Mouse (Mus musculus) forebrain, embryonic 15.5 days (tissue): ENCODE data around the gene Macrod2. TPM values are rescaled to one million over a fixed set of nuclear protein-coding genes. Genes with fewer than 3 reads are reported as not detected.

ENCODE experiments used
- ATAC-seq: fragments of 200-750 bp; cut with Nextera tagmentation; replicated peaks from 2 replicates; pipeline ENCODE4 v1.8.0; 2017; ENCODE audit warnings: mild to moderate bottlenecking, moderate TSS enrichment, moderate library complexity
- H3K27ac ChIP-seq: fragments of 300-500 bp; sonication (generic); replicated peaks from 2 replicates; pipeline ENCODE4 v1.5.1; 2015; ENCODE audit warnings: mild to moderate bottlenecking, inconsistent platforms
- H3K27me3 ChIP-seq: fragments of 300-500 bp; sonication (generic); 2 replicates; pipeline ENCODE4 v1.6.1; 2015; ENCODE audit warnings: inconsistent platforms
- H3K36me3 ChIP-seq: fragments of 300-500 bp; sonication (generic); 2 replicates; pipeline ENCODE4 v1.6.1; 2015; ENCODE audit warnings: mild to moderate bottlenecking, inconsistent platforms
- H3K4me1 ChIP-seq: fragments of 300-500 bp; sonication (generic); 2 replicates; pipeline ENCODE4 v1.6.1; 2015; ENCODE audit warnings: inconsistent platforms
- H3K4me2 ChIP-seq: fragments of 300-500 bp; sonication (generic); replicated peaks from 2 replicates; pipeline ENCODE4 v1.6.1; 2015; ENCODE audit warnings: mild to moderate bottlenecking, inconsistent platforms
- H3K4me3 ChIP-seq: fragments of 300-500 bp; sonication (generic); 2 replicates; pipeline ENCODE4 v1.5.1; 2015; ENCODE audit warnings: mild to moderate bottlenecking, inconsistent platforms
- H3K9ac ChIP-seq: fragments of 300-500 bp; sonication (generic); replicated peaks from 2 replicates; pipeline ENCODE4 v1.6.1; 2015; ENCODE audit warnings: mild to moderate bottlenecking, inconsistent platforms
- H3K9me3 ChIP-seq: fragments of 300-500 bp; sonication (generic); 2 replicates; pipeline ENCODE4 v1.6.1; 2016; ENCODE audit warnings: inconsistent platforms
- WGBS: fragments of 180-500 bp; shearing (Covaris S2); methylation state at CpG from one replicate; pipeline ENCODE4 v1.1.7; 2015; ENCODE audit warnings: mixed read lengths; 5-methylcytosine and 5-hydroxymethylcytosine counted together
- polyA plus RNA-seq: library from polyadenylated mRNA; unstranded; fragments of >200 nt; fragmentation: Nextera tagmentation; extraction: Ambion mirVana; gene quantifications from 2 replicates; pipeline ENCODE4 v1.2.1, GENCODE M21; 2015

The Macrod2 gene
- polyA plus RNA-seq, 1 experiment from 2014 or later = 93.1 TPM

DNA sequence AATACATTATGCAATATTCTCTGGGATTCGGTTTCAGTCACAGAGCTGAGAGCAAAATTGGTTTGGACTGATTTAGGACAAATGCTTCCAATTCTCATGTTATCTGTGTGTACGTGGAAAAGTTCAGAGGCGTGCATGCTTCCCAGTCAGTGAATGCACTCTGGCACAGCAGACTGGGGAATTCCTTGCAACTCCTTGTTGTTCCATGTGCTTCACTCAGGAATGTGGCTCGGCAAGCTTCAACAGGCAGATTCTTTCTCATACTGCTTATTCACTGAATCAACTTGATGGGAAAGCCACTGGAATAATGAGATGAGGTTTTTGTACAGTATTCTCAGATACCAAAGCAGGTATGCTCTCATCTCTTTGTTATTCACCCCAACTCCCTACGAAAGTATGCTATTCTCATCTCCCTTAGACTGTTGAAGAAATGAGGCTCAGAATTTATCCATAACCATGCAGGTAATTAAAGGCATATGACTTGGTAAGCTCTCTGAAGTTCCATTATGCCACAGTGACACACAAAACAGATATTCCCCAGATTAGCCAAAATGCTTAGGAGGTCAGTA, 884.1 kb downstream of the Macrod2 start:
- Histone ChIP-seq H3K9ac (no peak overlapping the region), H3K4me2 (no peak overlapping the region), H3K4me1 (no peaks in the 10 kb centered on the region), H3K4me3 (no peak overlapping the region), H3K27me3 (no peaks in the 10 kb centered on the region), H3K27ac (no peak overlapping the region), H3K9me3 (no peaks in the 10 kb centered on the region), H3K36me3 (no peaks in the 10 kb centered on the region)
- WGBS = 64% methylated on average over 5 of the region's 5 CpGs
- ATAC-seq = no peak

DNA sequence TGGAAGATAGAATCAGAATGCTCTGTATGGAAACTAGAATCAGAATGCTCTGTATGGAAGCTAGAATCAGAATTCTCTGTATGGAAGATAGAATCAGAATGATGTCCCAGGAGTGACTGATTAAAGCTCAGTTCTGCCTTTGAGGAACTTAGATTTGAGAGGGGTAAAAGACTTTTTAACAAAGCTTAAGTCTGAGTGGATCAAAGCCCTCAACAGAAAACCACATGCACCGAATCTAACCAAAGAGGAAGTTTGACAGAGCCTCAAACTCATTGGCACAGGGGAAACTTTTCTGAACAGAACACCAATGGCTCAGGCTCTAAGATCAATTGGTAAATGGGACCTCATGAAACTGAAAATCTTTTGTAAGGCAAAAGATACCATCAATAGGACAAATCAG, 885.7 kb downstream of the Macrod2 start:
- WGBS = 80% methylated on average over 1 of the region's 1 CpGs
- Histone ChIP-seq H3K36me3 (no peaks in the 10 kb centered on the region), H3K4me3 (no peak overlapping the region), H3K9ac (no peak overlapping the region), H3K9me3 (no peaks in the 10 kb centered on the region), H3K27me3 (no peaks in the 10 kb centered on the region), H3K4me2 (no peak overlapping the region), H3K27ac (no peak overlapping the region), H3K4me1 (no peaks in the 10 kb centered on the region)
- ATAC-seq = no peak

DNA sequence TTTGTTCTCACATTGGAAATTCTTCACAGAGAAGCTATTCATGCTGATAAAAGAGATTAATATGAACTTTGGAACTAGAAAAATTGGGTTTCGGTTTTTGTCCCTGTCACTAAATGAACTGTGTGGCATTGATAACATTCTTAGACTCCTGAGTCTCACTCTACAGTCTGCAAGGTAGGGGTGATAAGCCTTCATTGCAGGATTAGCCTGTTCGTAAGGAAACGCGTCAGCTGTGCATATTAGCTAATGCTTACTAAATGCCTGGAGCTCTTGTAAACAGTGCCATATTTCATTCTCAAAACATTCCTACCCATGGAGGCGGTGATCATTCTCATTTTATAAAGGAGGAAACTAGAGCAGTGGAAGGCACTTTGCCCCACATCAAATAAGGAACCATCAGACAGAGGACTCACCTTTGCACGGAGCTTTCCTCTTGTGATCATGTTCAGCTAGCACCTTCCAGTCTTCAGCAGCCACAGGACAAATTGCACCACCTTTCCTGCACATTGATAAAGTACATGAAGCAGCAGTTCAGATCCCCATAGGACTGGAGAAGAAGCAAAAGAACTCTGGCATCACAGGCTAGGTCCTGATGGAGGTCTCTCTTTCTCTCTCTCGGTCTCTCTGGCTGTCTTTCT, 891.1 kb downstream of the Macrod2 start:
- H3K9me3 ChIP-seq = no peaks in the 10 kb centered on the region
- 64% methylated on average over 7 of the region's 7 CpGs for WGBS
- H3K9ac ChIP-seq = no peak overlapping the region
- H3K4me1 ChIP-seq = no peaks in the 10 kb centered on the region
- no peaks in the 10 kb centered on the region for H3K36me3 ChIP-seq
- H3K4me2 ChIP-seq = no peak overlapping the region
- no peak overlapping the region for H3K4me3 ChIP-seq
- ATAC-seq = no peak
- no peak overlapping the region for H3K27ac ChIP-seq
- H3K27me3 ChIP-seq = no peaks in the 10 kb centered on the region

DNA sequence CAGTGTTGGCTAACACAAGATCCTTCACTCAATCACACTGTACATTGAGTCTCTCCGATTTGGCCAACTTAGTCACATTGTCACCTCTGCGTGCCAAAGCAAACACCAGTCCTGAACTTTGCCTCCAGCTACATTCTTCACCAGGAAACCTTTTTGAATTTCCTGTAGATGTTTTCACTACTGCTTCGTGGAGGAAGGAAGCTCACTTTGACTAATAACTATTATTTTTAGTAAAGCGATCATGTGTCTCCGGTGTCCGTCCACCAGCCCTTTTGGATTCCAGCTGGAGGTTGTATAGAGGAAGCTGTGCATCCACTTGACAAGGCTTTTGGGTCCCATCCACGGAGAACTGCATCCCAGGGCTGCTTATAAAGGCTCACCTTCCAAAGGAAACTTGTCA, 893.4 kb downstream of the Macrod2 start:
- WGBS = 77% methylated on average over 7 of the region's 7 CpGs
- no peaks in the 10 kb centered on the region for H3K27me3 ChIP-seq

DNA sequence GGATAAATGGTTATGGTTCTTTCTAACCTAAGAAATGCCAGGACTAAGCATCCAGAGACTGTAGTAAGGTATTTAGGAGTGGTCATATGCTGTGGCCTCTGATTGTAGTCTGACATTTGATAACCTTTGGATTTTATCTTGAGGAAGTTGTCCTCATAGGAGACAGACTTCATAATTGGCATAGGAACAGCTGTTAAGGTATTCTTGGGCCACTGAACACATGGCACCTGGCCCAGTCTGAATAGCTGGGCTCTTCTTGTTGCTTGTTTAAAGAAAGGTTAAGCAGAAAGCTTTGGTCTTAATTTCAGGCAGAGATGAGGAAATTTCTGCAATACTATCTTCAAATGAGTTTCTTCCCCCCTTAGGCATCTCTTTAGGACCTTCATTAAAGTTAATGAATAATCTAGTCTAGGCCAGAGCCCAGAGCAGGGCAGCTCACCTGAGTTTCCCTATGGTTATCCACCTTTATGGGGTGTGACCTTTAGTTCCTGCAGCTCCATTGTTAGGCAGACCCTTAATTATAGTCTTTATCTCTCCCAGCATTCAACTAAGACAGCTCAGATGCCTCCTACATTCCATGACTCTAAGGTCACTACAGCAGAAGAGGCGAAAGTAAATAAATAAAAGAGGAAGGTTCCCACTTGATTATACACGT, 894.1 kb downstream of the Macrod2 start:
- Histone ChIP-seq H3K9ac (no peak overlapping the region), H3K27me3 (no peaks in the 10 kb centered on the region), H3K4me1 (no peaks in the 10 kb centered on the region), H3K9me3 (no peaks in the 10 kb centered on the region), H3K4me2 (no peak overlapping the region), H3K4me3 (no peak overlapping the region), H3K27ac (no peak overlapping the region), H3K36me3 (no peaks in the 10 kb centered on the region)
- no peak for ATAC-seq
- 63% methylated on average over 2 of the region's 2 CpGs for WGBS

More for the DNA sequence above, 893.4 kb downstream of the Macrod2 start:
- H3K9ac ChIP-seq = no peak overlapping the region
- ATAC-seq = no peak
- no peaks in the 10 kb centered on the region for H3K36me3 ChIP-seq
- H3K9me3 ChIP-seq = no peaks in the 10 kb centered on the region
- H3K4me2 ChIP-seq = no peak overlapping the region
- no peaks in the 10 kb centered on the region for H3K4me1 ChIP-seq
- no peak overlapping the region for H3K4me3 ChIP-seq
- no peak overlapping the region for H3K27ac ChIP-seq

DNA sequence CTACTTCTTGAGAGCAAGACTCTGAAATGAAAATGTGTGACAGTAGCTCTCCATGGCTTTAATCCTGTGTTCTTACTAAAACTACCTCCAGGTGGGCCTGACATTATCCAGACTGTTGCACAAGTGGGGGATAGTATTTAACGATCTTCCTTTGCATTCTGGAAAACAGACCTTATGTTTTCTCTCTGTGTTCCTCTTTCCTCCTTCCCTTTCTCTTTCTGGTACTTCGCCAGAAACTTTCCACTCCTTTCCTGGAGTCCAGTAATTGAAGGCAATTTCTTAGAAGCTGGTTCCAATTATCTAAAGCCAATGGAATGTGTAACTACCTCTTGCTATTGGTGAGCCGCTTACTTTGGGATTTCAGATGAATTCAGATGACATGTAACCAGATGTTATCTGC, 897.7 kb downstream of the Macrod2 start:
- Histone ChIP-seq H3K27me3 (no peaks in the 10 kb centered on the region), H3K4me2 (no peak overlapping the region), H3K4me3 (no peak overlapping the region), H3K4me1 (no peaks in the 10 kb centered on the region), H3K27ac (no peak overlapping the region), H3K36me3 (no peaks in the 10 kb centered on the region), H3K9ac (no peak overlapping the region), H3K9me3 (no peaks in the 10 kb centered on the region)
- ATAC-seq = no peak
- WGBS = 23% methylated on average over 3 of the region's 3 CpGs

DNA sequence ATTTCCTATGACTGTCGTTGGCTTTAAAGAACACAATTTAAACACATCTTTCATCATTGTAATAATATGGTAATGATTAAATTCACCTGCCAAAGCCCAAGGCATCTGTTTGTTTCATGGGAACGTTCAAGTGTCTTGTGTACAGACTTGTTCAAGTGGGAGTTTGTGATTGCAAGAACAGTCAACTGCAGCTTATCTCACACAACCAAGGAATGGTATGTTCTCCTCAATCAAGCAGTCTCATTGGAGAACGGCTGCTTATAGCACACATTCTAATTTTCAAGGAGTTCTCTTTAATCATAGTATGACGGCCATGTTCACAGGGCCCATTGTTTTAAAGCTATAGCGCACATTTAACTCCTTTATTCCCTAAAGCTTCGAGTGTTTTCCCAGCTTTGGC, 904.1 kb downstream of the Macrod2 start:
- no peak for ATAC-seq
- no peaks in the 10 kb centered on the region for H3K9me3 ChIP-seq
- H3K27me3 ChIP-seq = no peaks in the 10 kb centered on the region
- WGBS = 70% methylated on average over 6 of the region's 6 CpGs
- H3K4me3 ChIP-seq = no peak overlapping the region
- no peak overlapping the region for H3K9ac ChIP-seq
- H3K4me2 ChIP-seq = no peak overlapping the region
- H3K27ac ChIP-seq = no peak overlapping the region
- H3K36me3 ChIP-seq = no peaks in the 10 kb centered on the region
- H3K4me1 ChIP-seq = no peaks in the 10 kb centered on the region

DNA sequence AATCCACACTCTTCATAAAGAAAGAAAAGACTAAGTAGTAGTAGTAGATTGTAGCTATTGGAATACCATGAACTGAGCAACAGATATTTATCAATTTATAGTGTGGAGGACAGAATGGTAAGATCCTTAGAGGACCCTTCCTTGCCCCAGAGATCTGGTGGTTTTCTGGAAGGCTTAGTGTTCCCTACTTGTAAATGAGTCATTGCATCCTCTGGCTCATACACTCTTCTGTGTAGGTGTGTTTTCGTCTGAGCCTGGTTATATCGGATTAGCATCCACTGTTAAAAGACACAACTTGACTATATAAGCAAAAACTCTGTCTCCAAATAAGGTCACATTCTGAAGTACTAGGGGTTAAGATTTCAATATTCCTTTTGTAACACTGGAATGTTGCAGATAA, 905.9 kb downstream of the Macrod2 start:
- no peak for ATAC-seq
- H3K27ac ChIP-seq = no peak overlapping the region
- no peaks in the 10 kb centered on the region for H3K9me3 ChIP-seq
- H3K4me3 ChIP-seq = no peak overlapping the region
- no peaks in the 10 kb centered on the region for H3K27me3 ChIP-seq
- H3K36me3 ChIP-seq = no peaks in the 10 kb centered on the region
- WGBS = 94% methylated on average over 2 of the region's 2 CpGs
- no peak overlapping the region for H3K9ac ChIP-seq
- H3K4me2 ChIP-seq = no peak overlapping the region
- H3K4me1 ChIP-seq = no peaks in the 10 kb centered on the region

DNA sequence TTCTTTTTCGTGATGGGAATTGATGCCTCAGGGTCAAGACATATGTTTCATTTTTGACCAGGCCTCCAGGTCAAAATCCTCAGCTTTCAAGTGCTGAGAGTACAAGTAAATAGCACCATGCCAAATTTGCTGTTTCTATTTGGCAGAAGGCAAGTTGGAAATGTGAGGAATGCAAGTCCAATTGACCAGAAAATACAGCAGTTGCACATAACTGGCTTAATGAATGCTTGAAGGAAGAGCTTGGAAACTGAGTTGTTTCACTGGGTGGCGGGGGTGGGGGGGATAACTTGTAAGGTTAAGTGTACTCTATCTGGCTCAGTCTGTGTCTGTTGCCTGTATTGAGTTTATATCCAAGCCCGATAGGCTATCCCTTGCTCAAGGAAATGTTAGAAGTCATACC, 913.3 kb downstream of the Macrod2 start:
- ATAC-seq = no peak
- Histone ChIP-seq H3K27ac (no peak overlapping the region), H3K36me3 (no peaks in the 10 kb centered on the region), H3K9me3 (no peaks in the 10 kb centered on the region), H3K4me2 (no peak overlapping the region), H3K27me3 (no peaks in the 10 kb centered on the region), H3K4me1 (0 out of 2 replicates have a peak, but pooled peaks cover 4% of the 10 kb centered on the region), H3K9ac (no peak overlapping the region), H3K4me3 (no peak overlapping the region)
- WGBS = 90% methylated on average over 3 of the region's 3 CpGs

DNA sequence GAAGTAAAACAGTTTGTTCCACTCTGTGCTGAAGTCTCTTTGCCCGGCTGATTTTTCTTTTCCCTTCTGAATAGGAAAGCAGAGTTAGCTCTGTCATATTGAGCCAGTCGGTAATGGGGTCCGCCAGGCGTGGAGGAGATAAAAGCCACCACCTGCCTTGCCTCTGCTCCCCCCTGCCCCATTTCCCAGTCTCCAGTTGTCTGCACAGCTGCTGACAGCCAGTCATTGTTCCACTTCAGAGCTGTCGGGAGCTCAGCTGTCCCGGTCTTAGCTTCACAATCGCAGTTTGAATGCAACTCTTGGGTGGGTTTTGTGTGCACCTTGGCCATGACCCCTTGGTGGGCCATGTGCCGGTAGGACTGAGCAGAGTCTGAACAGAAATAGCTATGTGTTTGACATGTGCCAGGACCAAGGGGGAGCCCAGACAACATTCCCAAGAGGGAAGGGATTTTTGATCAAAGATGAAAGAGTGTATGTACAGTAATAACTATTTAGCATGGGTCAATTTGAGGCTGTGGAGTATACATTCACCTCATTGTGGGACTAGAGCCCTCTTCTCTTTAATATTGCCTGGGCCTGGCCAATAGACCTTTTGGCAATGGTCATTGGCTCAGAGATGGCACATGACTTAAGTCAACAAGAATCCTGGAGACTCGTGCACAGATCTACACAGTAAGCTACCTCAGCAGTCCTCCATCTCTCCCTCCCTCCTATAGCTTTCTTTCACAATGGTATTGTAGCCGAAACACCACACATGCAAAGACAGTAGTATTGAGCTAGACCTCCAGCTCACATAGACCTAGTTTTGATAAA, 917.2 kb downstream of the Macrod2 start:
- Histone ChIP-seq H3K9me3 (no peaks in the 10 kb centered on the region), H3K4me2 (no peak overlapping the region), H3K9ac (no peak overlapping the region), H3K4me3 (no peak overlapping the region), H3K27ac (no peak overlapping the region), H3K4me1 (0 out of 2 replicates have a peak, but pooled peaks cover 4% of the 10 kb centered on the region), H3K36me3 (no peaks in the 10 kb centered on the region), H3K27me3 (no peaks in the 10 kb centered on the region)
- WGBS = 21% methylated on average over 10 of the region's 10 CpGs
- peak; percentile 78 for ATAC-seq

DNA sequence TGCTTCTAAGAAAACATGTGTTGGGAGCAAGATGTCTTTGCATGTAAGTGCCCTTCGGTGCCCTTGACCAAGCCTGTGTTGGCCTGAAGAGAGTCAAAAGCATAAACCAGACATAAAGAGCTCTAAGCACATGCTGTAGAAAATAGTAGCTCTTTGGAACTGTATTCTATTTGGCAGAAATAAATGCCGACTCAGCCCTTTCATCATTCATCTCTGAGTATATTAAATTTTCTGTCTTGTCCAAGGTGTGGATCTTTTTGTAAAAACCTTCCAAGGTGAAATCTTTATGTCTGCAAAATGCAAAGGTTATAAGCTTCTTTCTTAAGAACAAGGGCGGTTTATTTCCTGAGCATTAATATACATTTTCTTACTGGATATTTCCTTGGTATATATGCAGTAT, 920.2 kb downstream of the Macrod2 start:
- Histone ChIP-seq H3K9ac (no peak overlapping the region), H3K27ac (no peak overlapping the region), H3K4me2 (no peak overlapping the region), H3K9me3 (no peaks in the 10 kb centered on the region), H3K27me3 (no peaks in the 10 kb centered on the region), H3K4me1 (0 out of 2 replicates have a peak, but pooled peaks cover 4% of the 10 kb centered on the region), H3K36me3 (no peaks in the 10 kb centered on the region), H3K4me3 (no peak overlapping the region)
- ATAC-seq = no peak
- 96% methylated on average over 3 of the region's 3 CpGs for WGBS

DNA sequence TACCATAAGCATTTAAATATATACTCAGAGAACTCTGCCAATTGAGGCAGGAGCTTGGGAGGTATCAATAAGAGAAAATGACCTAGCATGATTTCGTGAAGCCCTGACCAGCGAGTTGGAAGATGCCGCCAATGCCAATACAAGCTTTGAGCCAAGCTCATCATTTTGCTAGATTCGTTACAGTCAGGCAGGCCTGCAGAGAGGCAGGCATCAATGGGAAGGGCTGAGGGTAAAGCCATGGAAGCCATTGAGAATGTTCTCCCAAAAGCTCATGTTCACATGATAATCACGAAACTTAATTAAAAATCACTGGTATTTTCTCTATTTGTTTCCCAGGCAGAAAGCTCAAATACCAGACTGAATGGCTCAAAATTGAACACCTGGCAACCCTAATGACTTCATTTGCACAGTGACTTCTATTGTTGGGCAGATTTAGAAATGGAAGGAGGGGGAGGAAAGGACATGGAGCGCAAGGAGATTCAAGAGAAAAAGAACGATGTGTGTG, 928.9 kb downstream of the Macrod2 start:
- no peak overlapping the region for H3K9ac ChIP-seq
- 32% methylated on average over 7 of the region's 7 CpGs for WGBS
- H3K4me1 ChIP-seq = no peaks in the 10 kb centered on the region; the same call in 1 of the 2 replicates
- H3K4me2 ChIP-seq = no peak overlapping the region
- H3K27me3 ChIP-seq = no peaks in the 10 kb centered on the region
- H3K4me3 ChIP-seq = no peak overlapping the region
- H3K36me3 ChIP-seq = no peaks in the 10 kb centered on the region
- H3K27ac ChIP-seq = no peak overlapping the region
- ATAC-seq = peak; percentile 63; the same call in 1 of the 2 replicates
- H3K9me3 ChIP-seq = no peaks in the 10 kb centered on the region
